8 mouse cellular contexts compared by ENCODE assay signal in genomic region chr5:111813090-111813753, GRCm38 (mm10).
DNase-seq lines count a peak whose midpoint lies in the region; ATAC-seq lines count a peak whose summit lies in the region.
"Had no signal": no experiment of that assay in that cellular context is flagged by ENCODE, and none has a peak within 500 bp of the region (broad histone marks: within the 10 kb centered on the region; RNA-seq: fewer than 3 reads in every experiment).

No protein-coding gene starts in this region.

- H3K4me1 ChIP-seq in forebrain, embryonic 16.5 days (replicated peaks; ENCODE audit: control insufficient read depth, insufficient read depth, low read length) = peaks cover 18% of the 10 kb centered on the region

- no peaks in the 10 kb centered on the region for H3K36me3 ChIP-seq in forebrain, embryonic 16.5 days (ENCODE audit: control insufficient read depth, insufficient read depth)

- no peaks in the 10 kb centered on the region for H3K9me3 ChIP-seq in forebrain, embryonic 16.5 days (ENCODE audit: control insufficient read depth, low read length)

- WGBS in forebrain, embryonic 16.5 days = 43% methylated on average over 6 of the region's 6 CpGs

- intact Hi-C loops in left cerebral cortex, postnatal 4 days (cut with DNase I) = no loop called here

- peak; percentile 82 for DNase-seq in layer of hippocampus, adult 11-12 months (ENCODE audit: low spot score)
- DNase-seq in layer of hippocampus, adult 9-10 months (ENCODE audit: low spot score) = no peak
- DNase-seq in frontal cortex, postnatal 25 days (ENCODE audit: low spot score in 2 of 2) = peak; percentile 45 to 69
- DNase-seq in left cerebral cortex, postnatal 4 days = peak; percentile 27
- DNase-seq in thymus, postnatal 14 days = no peak
- no peak for DNase-seq in B cell, adult 2 months
- DNase-seq: kidney, adult 2 months had no signal

- H3K27me3 ChIP-seq in forebrain, embryonic 16.5 days (replicated peaks; ENCODE audit: control insufficient read depth, insufficient read depth, low read length) = no peaks in the 10 kb centered on the region

- H3K4me2 ChIP-seq in forebrain, embryonic 16.5 days (ENCODE audit: low read length) = no peak overlapping the region

- H3K9ac ChIP-seq in forebrain, embryonic 16.5 days (replicated peaks; ENCODE audit: low read depth, low read length) = no peak overlapping the region

- H3K27ac ChIP-seq in forebrain, embryonic 16.5 days (ENCODE audit: low read length) = peak overlapping the region; percentile 31

- H3K4me3 ChIP-seq in forebrain, embryonic 16.5 days (replicated peaks; ENCODE audit: low read length) = no peak overlapping the region

- ATAC-seq in forebrain, embryonic 16.5 days = peak; percentile 71

Comparison
In these comparisons a context has a peak if more than half of its experiments do, and no peak if none do; other contexts are left out.
1. DNase-seq: peak in layer of hippocampus, adult 11-12 months (single experiment), frontal cortex, postnatal 25 days (2 of 2) and left cerebral cortex, postnatal 4 days (single experiment); none in layer of hippocampus, adult 9-10 months (single experiment), thymus, postnatal 14 days (single experiment) and B cell, adult 2 months (0 of 2).